Mouse (Mus musculus): ENCODE data around the gene Acvr1b.

Gene Acvr1b

DNA sequence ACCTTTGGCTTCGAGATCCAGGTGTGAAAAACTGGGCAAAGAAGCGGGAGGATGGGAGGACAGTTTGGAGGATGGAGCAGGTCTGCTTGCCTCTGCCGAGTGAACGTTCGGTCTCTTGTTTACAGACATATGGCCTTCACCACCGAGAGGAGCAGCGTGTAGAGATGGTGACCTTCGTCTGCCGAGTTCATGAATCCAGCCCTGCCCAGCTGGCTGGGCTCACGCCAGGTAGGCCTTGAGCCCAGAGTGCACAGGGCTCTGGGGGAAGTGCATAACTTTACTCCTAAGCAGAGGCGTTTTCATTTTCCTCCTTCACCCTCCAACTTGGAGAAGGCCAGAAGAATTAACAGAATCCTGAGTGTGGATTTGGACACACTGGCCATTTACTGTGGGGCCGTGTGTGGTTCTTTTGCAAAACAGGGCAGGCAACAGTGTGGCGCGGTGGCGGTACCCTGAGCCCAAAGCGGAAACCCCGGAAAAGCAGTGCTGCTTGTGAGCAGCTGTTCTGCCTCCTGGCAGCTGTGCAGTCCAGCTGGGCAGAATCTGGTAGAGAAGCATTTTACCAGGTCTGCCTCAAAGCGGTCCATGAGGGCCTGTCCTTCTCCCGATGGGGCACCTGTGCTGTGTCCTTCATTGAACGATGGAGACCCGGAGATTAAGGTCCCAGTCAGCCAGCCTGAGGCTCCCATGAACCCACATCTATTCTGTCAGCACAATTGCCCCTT lies 55.2 kb downstream of the Acvr1b start:
- DNase-seq (ENCODE audit: low spot score in 2 of 2), result no peak

DNA sequence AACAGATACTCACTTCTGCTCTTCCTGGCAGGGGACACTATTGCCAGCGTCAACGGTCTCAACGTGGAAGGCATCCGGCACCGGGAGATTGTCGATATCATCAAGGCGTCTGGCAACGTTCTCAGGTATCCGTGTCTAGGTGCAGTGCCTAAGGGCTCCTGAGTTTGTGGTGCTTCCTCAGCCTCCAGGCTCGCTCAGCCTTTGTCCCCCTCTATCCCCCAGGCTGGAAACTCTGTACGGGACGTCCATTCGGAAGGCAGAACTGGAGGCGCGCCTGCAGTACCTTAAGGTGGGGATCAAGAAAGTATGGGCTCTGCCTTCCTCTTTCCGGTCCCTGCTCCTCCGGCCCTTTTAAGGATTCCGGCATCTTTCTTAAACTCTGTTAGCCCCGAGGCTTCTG lies 56.6 kb downstream of the Acvr1b start:
- DNase-seq (ENCODE audit: low spot score in 2 of 2), result no peak

DNA sequence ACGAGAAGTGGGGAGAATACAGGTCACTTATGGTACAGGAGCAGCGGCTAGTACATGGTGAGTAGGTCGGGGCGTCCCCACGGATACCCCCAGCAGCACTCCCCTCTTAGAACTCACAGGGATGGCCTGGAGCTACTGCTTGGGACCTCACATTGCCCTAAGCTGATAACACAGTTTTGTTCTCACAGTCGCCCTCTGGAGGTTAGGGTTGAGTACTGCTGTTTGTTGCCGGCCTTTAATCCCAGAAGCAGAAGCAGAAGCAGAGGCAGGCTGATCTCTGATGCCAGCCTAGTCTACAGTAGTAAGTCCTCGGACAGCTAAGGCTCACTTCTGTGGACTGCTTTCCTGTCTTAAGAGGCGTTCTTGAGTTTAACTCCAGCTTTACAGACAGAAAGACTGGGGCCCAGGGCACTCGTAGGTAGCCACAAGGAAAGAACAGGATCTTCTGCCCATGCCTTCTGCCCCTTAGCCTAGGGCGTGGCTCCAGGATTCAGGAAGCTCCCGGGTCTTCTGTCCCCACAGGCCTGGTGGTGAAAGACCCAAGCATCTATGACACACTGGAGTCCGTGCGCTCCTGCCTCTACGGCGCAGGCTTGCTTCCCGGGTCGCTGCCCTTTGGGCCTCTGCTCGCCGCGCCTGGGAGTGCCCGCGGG lies 57.3 kb downstream of the Acvr1b start:
- DNase-seq (ENCODE audit: low spot score in 2 of 2), result no peak

GRCm38 (mm10) chr15:101231648-101232180 lies 57.8 kb downstream of the Acvr1b start:
- DNase-seq (ENCODE audit: low spot score in 2 of 2), result no peak

- no peak for DNase-seq (ENCODE audit: low spot score in 2 of 2)
Observed at GRCm38 (mm10) chr15:101232607-101233006, 58.7 kb downstream of the Acvr1b start.

DNA sequence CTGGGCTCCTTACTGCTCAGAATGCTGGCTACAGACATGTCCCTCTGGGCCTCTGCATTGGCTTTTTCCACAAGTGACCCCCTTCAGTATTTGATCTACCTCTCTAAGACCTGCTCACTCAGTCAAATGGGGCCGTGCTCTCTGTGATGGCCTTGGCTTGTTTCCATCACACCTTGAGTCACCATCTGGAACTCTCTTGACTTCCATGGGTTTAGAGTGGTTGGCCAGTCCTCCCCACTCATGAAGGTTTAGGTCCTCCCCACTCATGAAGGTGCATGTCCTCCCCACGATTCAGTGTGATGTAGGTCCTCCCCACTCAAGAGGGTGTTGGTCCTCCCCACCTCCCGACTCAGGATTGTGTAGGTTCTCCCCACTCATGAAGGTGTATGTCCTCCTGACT lies 59.3 kb downstream of the Acvr1b start:
- no peak for DNase-seq (ENCODE audit: low spot score in 2 of 2)

GRCm38 (mm10) chr15:101233641-101234275 lies 59.9 kb downstream of the Acvr1b start:
- DNase-seq (ENCODE audit: low spot score in 2 of 2), result no peak

GRCm38 (mm10) chr15:101234611-101235341 lies 60.9 kb downstream of the Acvr1b start:
- DNase-seq (ENCODE audit: low spot score in 2 of 2), result no peak

- no peak for DNase-seq (ENCODE audit: low spot score in 2 of 2)
Observed at GRCm38 (mm10) chr15:101235342-101235698, 61.5 kb downstream of the Acvr1b start.

- DNase-seq (ENCODE audit: low spot score in 2 of 2), result no peak
Observed at GRCm38 (mm10) chr15:101235728-101236327, 62.0 kb downstream of the Acvr1b start.

GRCm38 (mm10) chr15:101236878-101237277 lies 63.0 kb downstream of the Acvr1b start:
- DNase-seq (ENCODE audit: low spot score in 2 of 2), result peak in 1 of 2 experiments; percentile 56

DNA sequence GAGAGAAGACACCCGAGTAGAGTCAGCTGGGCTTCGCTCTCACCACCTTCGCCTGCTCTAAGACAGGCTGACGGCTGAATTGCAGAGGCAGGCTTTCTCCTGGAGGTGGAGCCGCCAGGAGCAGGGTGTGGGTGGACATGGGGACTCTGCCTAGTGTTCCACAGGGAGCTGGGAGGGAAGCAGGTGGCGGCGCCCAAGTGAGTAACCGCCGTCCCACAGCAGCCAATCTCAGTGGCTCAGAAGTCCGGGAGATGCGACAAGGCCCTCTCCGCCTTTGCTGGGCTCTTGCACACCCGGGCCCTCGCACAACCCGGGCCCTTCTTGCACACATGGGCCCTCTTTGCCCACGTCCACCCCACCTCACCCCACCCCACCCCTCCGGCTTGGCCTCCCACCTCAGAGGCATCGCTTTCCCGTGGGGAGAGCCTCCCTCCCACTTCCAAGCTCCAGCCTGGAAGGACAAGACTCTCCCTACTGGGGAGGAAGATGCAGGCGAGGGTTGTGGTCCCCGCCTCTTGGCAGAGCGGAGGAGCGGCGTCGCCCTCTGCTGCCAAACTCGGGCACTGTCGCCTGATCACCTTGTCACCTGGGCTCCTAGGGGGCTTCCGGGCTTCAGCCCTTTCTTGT lies 65.1 kb downstream of the Acvr1b start:
- DNase-seq (ENCODE audit: low spot score in 2 of 2), result no peak

DNA sequence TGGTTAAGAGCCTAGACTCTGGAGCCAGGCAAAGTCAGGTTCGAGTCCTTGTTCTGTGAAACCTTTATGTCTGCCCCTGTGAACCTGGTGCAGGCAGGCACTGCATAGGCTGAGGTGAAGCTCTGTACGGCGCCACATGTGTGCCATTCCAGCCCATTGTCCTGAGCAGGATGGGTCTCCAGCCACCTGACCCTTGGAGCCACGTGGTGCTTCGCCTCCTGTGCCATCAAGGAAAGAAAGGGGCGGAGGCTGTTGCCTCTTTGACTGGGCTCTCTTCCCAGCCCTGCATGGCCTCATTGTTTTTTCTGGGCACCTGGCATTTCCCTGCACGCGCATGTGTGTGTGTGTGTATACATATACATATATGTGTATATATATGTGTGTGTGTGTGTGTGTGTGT lies 66.0 kb downstream of the Acvr1b start:
- no peak for DNase-seq (ENCODE audit: low spot score in 2 of 2)

- peak; percentile 71 to 73 for DNase-seq (ENCODE audit: low spot score in 2 of 2)
Observed at GRCm38 (mm10) chr15:101240799-101241204, 66.9 kb downstream of the Acvr1b start.

DNA sequence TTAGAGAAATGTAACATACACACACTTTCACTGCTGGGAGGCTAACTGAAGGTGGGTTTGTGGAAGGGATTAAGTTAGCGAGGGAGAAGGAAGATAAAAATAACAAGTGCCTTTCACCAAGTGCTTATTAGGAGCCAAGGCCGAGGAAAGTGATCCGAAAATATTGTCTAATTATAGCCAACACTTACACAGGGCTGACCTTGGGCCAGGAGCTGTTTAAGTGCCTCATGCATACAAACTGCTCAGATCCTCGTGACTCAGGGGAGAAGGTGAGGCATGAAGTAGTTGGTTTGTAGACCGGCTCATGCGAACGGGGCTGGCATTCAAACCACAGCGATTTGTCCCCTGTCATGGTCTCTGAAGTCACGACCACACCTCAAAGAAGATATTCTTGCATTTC lies 67.4 kb downstream of the Acvr1b start:
- DNase-seq (ENCODE audit: low spot score in 2 of 2), result no peak

GRCm38 (mm10) chr15:101241853-101242252 lies 68.0 kb downstream of the Acvr1b start:
- DNase-seq (ENCODE audit: low spot score in 2 of 2), result no peak

DNA sequence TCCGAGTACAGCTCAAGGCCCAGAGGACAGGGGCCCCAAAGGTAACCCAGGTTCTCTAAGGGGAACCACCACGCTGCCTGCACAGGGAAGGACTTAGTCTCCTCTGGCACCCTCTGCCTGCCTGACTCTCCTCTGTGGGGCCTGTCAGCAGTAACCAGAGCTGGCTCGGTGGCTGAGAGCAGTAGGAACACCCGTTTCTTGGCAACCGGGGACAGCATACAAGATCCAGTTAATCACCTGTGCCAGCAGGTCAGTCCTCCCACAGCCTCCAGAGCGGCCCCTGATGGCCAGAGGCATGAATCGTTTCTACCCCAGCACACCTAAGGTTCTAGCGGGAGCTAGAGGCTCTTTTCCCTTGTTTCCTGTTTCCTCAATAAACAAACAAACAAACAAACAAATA lies 68.8 kb downstream of the Acvr1b start:
- no peak for DNase-seq (ENCODE audit: low spot score in 2 of 2)

DNA sequence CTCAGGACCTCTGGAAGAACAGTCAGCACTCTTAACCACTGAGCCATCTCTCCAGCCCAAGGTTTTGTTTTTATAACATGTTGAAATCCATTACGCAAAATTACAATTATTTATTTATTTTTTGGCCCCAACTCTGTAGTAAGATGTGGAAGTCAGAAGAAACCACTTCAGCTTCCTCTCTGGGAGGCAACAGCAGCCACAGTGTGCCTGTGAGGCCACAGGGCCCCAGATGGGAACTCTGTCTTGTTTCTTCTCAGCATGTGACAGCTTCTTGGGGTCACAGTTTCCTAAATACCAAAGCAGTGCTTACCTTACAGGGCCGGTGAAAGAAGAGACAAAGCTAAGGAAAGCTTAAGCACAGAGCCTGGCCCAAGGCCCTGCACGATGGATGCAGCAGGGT lies 70.1 kb downstream of the Acvr1b start:
- DNase-seq (ENCODE audit: low spot score in 2 of 2), result no peak

DNA sequence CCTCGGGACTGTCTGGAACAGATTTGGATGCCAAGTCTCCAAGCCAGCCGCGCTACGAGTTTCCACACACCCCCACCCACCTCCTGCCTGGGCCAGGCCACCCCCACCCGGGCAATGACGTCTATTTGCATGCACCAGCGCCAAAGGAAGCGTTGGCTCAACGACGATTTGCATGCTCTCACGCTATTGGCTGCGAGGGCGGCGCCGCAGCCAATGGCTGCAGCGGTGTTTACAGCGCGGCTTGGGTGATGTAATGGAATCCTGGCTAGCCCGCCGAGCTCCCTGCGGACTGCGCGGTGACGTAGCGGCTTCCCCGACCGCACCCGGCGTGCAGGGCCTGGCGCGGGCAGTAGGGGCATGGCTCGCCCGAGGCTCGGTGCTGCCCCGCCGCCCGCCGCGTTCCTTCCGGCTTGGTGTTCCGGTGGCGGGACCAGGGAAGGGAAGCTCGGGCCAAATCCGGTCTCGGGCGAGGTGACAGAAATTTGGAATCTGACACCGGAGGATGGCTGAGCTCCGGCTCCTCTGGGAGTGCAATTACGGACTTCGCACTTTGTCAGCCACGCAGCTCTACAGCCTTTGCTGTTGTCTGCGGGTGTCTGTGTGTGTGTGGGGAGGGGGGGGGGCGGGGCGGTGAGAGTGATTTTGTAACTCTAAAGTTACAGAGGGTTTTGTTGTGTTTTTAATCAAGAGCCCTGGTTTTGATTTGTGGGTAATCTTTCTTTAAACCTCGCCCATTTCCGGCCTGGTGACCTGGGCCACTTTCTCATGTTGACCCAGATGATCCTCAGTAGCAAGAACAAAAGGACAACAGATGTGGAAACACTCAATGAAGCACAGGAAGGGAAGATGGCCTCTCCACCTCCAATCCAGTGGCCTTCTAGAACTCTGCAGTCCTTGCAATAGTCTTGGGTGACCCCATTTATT lies 72.6 kb downstream of the Acvr1b start:
- DNase-seq (ENCODE audit: low spot score in 2 of 2), result peak; percentile 83 to 97

GRCm38 (mm10) chr15:101247155-101247498 lies 73.3 kb downstream of the Acvr1b start:
- DNase-seq (ENCODE audit: low spot score in 2 of 2), result no peak
